Mouse (Mus musculus) heart, postnatal 0 days (tissue): Measurements from ENCODE around the gene Slc11a2. TPM values are rescaled to one million over a fixed set of nuclear protein-coding genes. Genes with fewer than 3 reads are reported as not detected.
A peak's percentile ranks its signal among the peaks of the same experiment; 100 is the strongest.
"Not testable (repeated sequence)": the region's sequence is repeated elsewhere in the genome, so short reads cannot be mapped to it uniquely, and the experiment has no call there.

ENCODE experiments used
- ATAC-seq: fragments of 200-750 bp; cut with Nextera tagmentation; 2 replicates; pipeline ENCODE4 v1.8.0; 2017; ENCODE audit warnings: low read depth, moderate number of reproducible peaks, moderate library complexity; ENCODE audit not compliant: insufficient read depth
- DNase-seq: peaks from one replicate; pipeline ENCODE4 v3.0.0-alpha.2; 2016; ENCODE audit warnings: low spot score
- H3K27ac ChIP-seq: fragments of 300-500 bp; sonication (generic); 2 replicates; pipeline ENCODE4 v1.5.1; 2014; ENCODE audit warnings: low read depth, mild to moderate bottlenecking
- H3K27me3 ChIP-seq: fragments of 300-500 bp; sonication (generic); 2 replicates; pipeline ENCODE4 v1.6.1; 2014; ENCODE audit warnings: low read length, mixed read lengths; ENCODE audit not compliant: control insufficient read depth, insufficient read depth
- H3K36me3 ChIP-seq: fragments of 300-500 bp; sonication (generic); replicated peaks from 2 replicates; pipeline ENCODE4 v1.6.1; 2014; ENCODE audit warnings: low read length, mixed read lengths; ENCODE audit not compliant: control insufficient read depth, insufficient read depth
- H3K4me1 ChIP-seq: fragments of 300-500 bp; sonication (generic); 2 replicates; pipeline ENCODE4 v1.6.1; 2014; ENCODE audit warnings: antibody characterized with exemption; ENCODE audit not compliant: control insufficient read depth, insufficient read depth
- H3K4me2 ChIP-seq: fragments of 300-500 bp; sonication (generic); 2 replicates; pipeline ENCODE4 v1.6.1; 2014; ENCODE audit warnings: low read depth, mild to moderate bottlenecking, low read length, moderate library complexity
- H3K4me3 ChIP-seq: fragments of 300-500 bp; sonication (generic); 2 replicates; pipeline ENCODE4 v1.5.1; 2014; ENCODE audit warnings: low read depth, low read length
- H3K9ac ChIP-seq: fragments of 300-500 bp; sonication (generic); replicated peaks from 2 replicates; pipeline ENCODE4 v1.6.1; 2014; ENCODE audit warnings: low read depth, low read length, mixed read lengths
- H3K9me3 ChIP-seq: fragments of 300-500 bp; sonication (generic); replicated peaks from 2 replicates; pipeline ENCODE4 v1.6.1; 2016; ENCODE audit warnings: low read length; ENCODE audit not compliant: control insufficient read depth
- CTCF ChIP-seq: IDR thresholded peaks from 2 replicates; pipeline ENCODE4 v1.5.1; 2016; ENCODE audit warnings: antibody characterized with exemption, control low read depth, low read depth
- EP300 ChIP-seq: IDR thresholded peaks from 2 replicates; pipeline ENCODE4 v1.6.1; 2016; ENCODE audit warnings: antibody characterized with exemption, low read depth
- WGBS: fragments of 180-500 bp; shearing (Covaris S2); extraction: QIAGEN DNeasy Blood & Tissue Kit; methylation state at CpG from one replicate; pipeline ENCODE4 v1.1.7; 2014; 5-methylcytosine and 5-hydroxymethylcytosine counted together
- polyA plus RNA-seq: library from polyadenylated mRNA; unstranded; fragments of >200 nt; fragmentation: Nextera tagmentation; extraction: Ambion mirVana; gene quantifications from 2 replicates; pipeline ENCODE4 v1.2.1, GENCODE M21; 2015
- total RNA-seq: library from RNA; depleted of rRNA; stranded (reverse); fragments of >200 nt; gene quantifications from 2 replicates; pipeline ENCODE4 v1.2.3, GENCODE M21; 2014; ENCODE audit warnings: low replicate concordance

Slc11a2 gene
- total and polyA plus RNA-seq, 2 experiments from 2014 or later: 13.9 to 66.7 TPM

DNA sequence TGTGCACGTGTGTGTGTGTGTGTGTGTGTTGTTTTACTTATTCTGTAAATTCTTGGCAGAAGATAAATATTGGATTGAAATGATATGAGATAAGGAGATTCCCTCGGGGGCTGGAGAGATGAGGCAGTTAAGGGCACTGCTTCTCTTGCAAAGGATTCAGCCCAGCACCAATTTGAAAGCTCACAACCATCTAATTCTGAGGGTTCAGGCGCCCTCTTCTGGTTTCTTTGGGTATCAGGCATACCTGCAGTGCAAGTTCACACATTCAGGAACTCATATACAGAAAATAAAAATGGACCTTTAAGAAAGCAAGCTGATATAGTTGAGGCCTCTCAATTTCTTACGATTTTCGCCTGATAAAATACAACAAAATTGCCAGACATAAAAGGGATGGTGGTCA is 49.8 kb downstream of the Slc11a2 start:
- Histone ChIP-seq H3K36me3 (no peaks in the 10 kb centered on the region), H3K27ac (no peak overlapping the region), H3K9ac (no peak overlapping the region), H3K27me3 (no peaks in the 10 kb centered on the region), H3K9me3 (no peaks in the 10 kb centered on the region), H3K4me2 (no peak overlapping the region), H3K4me3 (no peak overlapping the region), H3K4me1 (no peaks in the 10 kb centered on the region)
- TF ChIP-seq CTCF (peak; percentile 68), EP300 (no peak)
- DNase-seq: peak; percentile 44
- no peak for ATAC-seq
- WGBS: 32% methylated on average over 5 of the region's 5 CpGs

- H3K4me3 ChIP-seq: no peak overlapping the region
- no peak for TF ChIP-seq CTCF
- no peak for TF ChIP-seq EP300
- 0 out of 2 replicates have a peak, but pooled peaks cover 3% of the 10 kb centered on the region for H3K9me3 ChIP-seq
These were observed 57.8 kb downstream of the Slc11a2 start for GRCm38 (mm10) chr15:100367119-100367518.

DNA sequence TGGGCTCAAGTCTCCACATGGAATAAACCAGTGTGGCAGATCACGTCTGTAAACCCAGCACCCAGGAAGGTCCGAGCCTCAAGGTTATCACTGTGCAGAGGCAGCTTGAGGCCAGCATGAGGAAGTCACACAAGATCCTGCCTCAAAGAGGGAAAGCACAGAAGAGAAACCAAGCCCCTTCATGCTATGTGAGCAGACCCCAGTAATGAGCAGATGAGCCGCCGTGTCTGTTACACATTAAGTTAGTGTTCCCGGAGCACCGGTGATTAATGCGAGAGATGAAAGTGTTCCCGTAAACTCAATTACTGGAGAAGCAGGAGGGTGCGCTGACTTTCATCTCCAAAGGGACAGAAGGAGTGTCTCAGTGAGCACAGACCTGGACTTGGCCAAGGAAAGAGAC is 58.9 kb downstream of the Slc11a2 start:
- not testable (repeated sequence) for H3K4me3 ChIP-seq, H3K36me3 ChIP-seq, H3K9me3 ChIP-seq, ATAC-seq, H3K4me2 ChIP-seq, H3K9ac ChIP-seq, H3K27me3 ChIP-seq, H3K4me1 ChIP-seq, H3K27ac ChIP-seq, DNase-seq
- 87% methylated on average over 7 of the region's 9 CpGs for WGBS

More at GRCm38 (mm10) chr15:100367119-100367518, 57.8 kb downstream of the Slc11a2 start:
- ATAC-seq (no peak), DNase-seq (no peak)
- Histone ChIP-seq H3K27me3 (no peaks in the 10 kb centered on the region), H3K27ac (no peak overlapping the region), H3K4me2 (no peak overlapping the region), H3K36me3 (no peaks in the 10 kb centered on the region), H3K4me1 (no peaks in the 10 kb centered on the region), H3K9ac (no peak overlapping the region)
- 83% methylated on average over 7 of the region's 7 CpGs for WGBS

DNA sequence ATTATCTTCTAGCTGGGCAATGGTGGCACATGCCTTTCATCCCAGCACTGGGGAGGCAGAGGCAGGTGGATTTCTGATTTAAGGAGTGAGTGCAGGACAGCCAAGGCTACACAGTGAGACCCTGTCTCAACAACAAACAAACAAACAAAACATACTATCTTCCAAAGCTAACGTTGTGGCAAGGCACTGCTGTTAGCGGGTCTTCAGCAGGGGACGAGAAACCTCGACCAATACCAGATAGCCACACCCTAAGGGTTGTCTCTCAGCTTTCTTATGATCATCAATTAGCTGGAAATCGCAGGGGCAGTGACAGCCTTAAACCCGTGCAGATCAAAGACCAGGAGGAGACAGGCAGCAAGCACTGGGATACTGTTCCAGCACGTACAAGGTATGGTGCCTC is 60.6 kb downstream of the Slc11a2 start, which contains the start of gene Higd1c:
Gene Higd1c, plus strand, starts transcription at position 301 of the 400 bp plus-strand sequence.
- H3K36me3 ChIP-seq: no peaks in the 10 kb centered on the region
- whole genome bisulfite sequencing: 63% methylated on average over 7 of the region's 7 CpGs
- H3K4me1 ChIP-seq: no peaks in the 10 kb centered on the region
- 0 out of 2 replicates have a peak, but pooled peaks cover 3% of the 10 kb centered on the region for H3K9me3 ChIP-seq
- DNase-seq (no peak), ATAC-seq (no peak)
- H3K27ac ChIP-seq: no peak within 1 kb of the TSS
- no peak for TF ChIP-seq EP300
- TF ChIP-seq CTCF: no peak
- H3K27me3 ChIP-seq: no peaks in the 10 kb centered on the region
- no peak within 1 kb of the TSS for H3K9ac ChIP-seq
- H3K4me3 ChIP-seq: no peak within 1 kb of the TSS
- H3K4me2 ChIP-seq: no peak within 1 kb of the TSS

GRCm38 (mm10) chr15:100355876-100356275 is 69.0 kb downstream of the Slc11a2 start:
- no peaks in the 10 kb centered on the region for H3K9me3 ChIP-seq
- DNase-seq (no peak), ATAC-seq (no peak)
- H3K4me2 ChIP-seq: no peak overlapping the region
- no peak overlapping the region for H3K27ac ChIP-seq
- H3K4me1 ChIP-seq: peaks cover 13% of the 10 kb centered on the region; the same call in 1 of the 2 replicates
- H3K36me3 ChIP-seq: no peaks in the 10 kb centered on the region
- no peak overlapping the region for H3K4me3 ChIP-seq
- whole genome bisulfite sequencing: 82% methylated on average over 5 of the region's 5 CpGs
- TF ChIP-seq CTCF (no peak), EP300 (no peak)
- no peak overlapping the region for H3K9ac ChIP-seq
- H3K27me3 ChIP-seq: no peaks in the 10 kb centered on the region

DNA sequence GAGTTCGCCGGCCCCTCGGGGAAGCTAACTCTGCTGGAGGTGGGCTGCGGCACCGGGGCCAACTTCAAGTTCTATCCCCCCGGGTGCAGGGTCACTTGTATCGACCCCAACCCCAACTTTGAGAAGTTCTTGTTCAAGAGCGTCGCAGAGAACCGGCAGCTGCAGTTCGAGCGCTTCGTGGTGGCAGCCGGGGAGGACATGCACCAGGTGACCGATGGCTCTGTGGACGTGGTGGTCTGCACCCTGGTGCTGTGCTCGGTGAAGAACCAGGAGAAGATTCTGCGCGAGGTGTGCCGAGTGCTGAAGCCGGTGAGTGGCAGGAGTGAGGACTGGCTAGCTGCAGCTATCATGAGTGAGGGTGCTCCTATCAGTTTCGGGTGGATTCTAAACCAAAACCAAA is 71.5 kb downstream of the Slc11a2 start:
- not testable (repeated sequence) for H3K36me3 ChIP-seq, H3K27me3 ChIP-seq, DNase-seq, H3K9ac ChIP-seq, H3K9me3 ChIP-seq, H3K4me2 ChIP-seq, ATAC-seq, H3K4me3 ChIP-seq, H3K27ac ChIP-seq
- H3K4me1 ChIP-seq: peaks cover 16% of the 10 kb centered on the region; the same call in 1 of the 2 replicates
- WGBS: 87% methylated on average over 10 of the region's 22 CpGs
